Mouse (Mus musculus): ENCODE measurements around the gene Mtif3.
"Not testable (repeated sequence)": the region's sequence is repeated elsewhere in the genome, so short reads cannot be mapped to it uniquely, and the experiment has no call there.

Gene Mtif3

DNA sequence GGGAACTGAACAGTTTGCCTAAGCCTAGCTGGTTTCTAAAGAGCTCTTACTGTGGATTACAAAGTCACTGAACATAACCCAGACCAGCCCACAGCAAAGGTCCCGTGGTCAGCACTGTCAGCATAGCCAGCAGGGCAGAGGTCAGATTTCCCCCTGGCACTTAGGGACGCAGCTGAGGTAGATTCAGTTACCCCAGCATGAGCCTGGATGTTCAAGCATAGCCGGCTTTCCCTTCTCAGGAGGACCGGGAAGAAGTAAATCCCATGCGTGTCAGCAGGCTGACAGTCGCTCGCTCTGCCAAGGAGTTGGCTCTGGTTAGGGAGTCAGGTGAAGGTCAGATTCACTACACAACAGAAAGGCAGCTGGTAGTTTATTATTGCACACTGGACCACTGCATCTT lies 9.0 kb downstream of the Mtif3 start:
- no peak for DNase-seq (ENCODE audit: low read depth, low spot score)

DNA sequence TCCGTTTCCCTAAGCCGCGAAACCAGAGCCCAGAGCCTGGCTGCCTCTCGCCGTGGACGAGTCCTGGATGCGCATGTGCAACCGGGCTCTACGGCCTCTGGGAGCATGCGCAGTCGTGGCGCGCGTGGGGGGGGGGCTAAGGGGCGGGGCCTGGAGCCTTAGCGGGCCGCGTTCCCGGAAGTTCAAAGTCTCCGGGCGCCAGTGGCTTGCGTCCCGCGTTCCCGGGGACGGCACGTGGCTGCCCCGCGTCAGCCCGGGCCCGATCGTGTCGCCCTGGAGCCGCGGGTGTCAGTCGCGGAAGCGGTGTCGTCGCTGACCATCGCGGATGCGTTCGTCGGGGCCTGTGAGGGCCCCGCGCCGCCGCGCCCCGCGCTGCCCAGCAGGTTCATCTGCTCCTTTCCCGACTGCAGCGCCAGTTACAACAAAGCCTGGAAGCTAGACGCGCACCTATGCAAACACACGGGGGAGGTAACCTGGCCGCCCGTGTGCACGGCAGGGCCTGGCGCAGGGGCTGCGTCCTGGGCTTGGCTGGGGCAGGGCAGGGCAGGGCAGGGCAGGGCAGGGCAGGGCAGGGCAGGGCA lies 15.0 kb downstream of the Mtif3 start, which contains the start of gene Gtf3a:
TSS of gene Gtf3a (plus strand) at position 150 of the 581 bp plus-strand sequence.
- DNase-seq (ENCODE audit: low read depth, low spot score), result peak; percentile 91

DNA sequence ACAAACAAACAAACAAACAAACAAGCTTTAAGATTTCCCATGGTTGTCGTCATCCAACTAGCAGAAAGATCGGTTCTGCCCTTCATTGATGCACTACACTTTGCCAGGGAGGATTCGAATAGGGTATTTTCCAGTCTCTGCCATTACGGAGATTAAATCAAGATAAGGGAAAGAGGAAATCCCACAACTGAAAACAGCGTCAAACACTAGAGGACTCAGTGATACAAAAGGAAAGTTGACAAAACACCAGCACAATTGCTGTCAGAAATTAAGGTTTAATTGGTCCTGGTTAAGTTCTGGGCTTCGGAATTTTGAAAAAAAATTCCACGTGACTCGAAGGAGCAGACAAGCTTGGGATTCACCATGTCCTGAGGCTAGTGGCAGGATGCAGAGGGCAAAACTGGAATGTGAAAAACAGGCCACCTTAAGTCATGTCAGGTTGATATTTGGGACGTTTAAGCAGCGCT lies 15.5 kb downstream of the Mtif3 start:
- DNase-seq (ENCODE audit: low read depth, low spot score), result no peak

DNA sequence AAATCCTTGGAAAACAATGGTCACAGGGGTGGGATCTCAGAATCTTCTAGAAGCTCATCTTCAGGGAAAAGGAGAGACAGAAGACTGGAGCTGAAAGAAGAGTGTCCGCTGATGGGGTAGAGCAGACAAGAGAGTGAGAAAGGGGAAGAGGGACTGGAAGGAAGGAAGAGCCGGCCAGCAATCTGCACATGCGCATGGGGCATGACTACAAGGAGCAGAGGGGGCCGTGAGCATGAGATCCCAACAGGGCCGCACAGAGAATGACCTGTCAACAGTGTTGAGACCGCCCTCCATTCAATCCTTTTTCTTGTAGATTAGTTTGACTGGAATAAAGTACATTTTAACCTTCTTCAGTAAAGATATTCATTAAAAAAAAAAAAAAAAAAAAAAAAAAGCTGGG lies 16.1 kb downstream of the Mtif3 start:
- no peak for DNase-seq (ENCODE audit: low read depth, low spot score)

DNA sequence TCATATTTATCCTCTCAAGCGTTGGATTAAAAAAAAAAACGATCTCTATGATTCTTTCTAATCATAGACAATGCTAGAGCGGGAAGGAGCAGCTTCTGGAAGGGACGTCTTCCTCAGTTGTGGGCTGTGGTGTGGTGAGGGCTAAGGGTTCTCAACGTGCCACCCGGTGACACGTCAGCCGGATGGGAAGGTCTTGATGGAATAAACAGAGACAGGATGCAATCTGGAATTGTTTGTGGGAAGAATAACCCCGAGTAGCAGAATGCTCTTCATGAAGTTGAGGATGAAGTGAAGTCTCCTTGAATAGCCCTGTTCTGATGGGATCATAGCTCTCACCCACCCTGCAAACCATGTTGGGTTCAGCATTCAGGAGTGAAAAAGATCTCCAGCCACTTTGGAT lies 16.9 kb downstream of the Mtif3 start:
- DNase-seq (ENCODE audit: low read depth, low spot score), result no peak

DNA sequence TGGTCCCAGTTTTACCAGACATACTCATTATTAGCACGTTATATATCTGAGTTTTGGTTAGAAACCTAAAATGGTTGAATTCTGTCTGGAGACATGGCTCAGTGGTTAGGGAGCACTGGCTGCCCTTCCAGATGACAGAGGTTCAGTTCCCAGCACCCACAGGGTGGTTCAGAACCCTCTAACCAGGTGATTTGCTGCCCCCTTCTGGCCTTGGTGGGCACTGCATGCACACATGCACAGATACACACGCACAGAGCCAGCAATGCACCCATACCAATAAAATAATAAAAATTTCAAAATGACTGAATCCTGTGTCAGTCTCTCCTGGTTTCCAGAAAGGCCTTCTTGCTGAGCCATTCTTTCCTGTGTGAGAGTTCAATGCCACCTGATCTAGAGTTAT lies 19.0 kb downstream of the Mtif3 start:
- no peak for DNase-seq (ENCODE audit: low read depth, low spot score)

DNA sequence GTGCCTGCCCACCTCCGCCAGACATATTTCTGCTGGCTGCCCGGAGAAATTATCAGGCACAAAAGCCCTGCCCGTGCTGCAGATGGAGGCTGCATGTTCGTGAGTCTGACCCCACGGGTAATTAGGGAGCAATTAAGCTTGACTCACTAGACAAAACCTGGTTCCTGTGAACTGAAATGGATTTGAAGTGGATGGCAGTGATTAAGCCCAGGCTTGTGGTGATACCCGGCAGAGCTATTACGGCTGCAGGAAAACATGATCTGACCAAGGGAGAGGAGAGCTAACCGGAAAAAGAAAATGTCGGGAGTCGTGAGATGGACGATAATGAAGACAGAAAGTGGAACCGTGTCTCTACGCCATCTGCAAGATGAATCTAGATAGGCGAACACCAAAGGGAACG lies 20.6 kb downstream of the Mtif3 start:
- DNase-seq (ENCODE audit: low read depth, low spot score), result no peak

DNA sequence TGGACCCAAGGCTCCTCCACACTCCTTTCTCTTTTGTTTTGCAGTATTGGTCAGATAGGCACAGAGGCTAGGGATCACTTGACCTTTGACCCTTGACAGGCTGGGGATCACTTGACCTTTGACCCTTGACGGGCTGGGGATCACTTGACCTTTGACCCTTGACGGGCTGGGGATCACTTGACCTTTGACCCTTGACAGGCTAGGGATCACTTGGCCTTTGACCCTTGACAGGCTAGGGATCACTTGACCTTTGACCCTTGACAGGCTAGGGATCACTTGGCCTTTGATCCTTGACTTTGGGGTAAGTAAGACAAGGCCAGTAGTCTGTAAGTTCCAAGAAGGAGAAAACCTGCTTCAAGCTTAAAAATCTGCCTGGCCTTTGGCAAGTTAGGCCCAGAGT lies 21.7 kb downstream of the Mtif3 start:
- DNase-seq (ENCODE audit: low read depth, low spot score), result peak; percentile 75

DNA sequence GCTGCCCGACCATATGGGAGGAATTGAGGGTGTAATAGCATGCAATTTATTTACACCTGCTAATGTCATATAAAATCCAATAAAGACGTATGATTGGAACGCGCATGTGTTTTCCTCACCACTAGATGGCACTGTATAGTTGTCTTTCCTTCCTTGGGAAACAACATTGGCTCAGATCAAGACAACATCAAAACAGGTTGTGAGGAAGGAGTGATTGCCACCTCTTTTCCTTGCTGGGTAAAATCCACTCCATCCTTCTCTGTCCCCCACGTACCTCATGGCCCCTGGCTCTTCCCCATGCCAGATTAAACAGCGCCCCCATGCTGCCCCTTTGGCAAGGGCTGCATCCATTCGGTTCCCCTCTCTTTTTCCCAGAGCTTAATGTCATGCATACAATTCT lies 23.4 kb downstream of the Mtif3 start:
- DNase-seq (ENCODE audit: low read depth, low spot score), result peak; percentile 55

DNA sequence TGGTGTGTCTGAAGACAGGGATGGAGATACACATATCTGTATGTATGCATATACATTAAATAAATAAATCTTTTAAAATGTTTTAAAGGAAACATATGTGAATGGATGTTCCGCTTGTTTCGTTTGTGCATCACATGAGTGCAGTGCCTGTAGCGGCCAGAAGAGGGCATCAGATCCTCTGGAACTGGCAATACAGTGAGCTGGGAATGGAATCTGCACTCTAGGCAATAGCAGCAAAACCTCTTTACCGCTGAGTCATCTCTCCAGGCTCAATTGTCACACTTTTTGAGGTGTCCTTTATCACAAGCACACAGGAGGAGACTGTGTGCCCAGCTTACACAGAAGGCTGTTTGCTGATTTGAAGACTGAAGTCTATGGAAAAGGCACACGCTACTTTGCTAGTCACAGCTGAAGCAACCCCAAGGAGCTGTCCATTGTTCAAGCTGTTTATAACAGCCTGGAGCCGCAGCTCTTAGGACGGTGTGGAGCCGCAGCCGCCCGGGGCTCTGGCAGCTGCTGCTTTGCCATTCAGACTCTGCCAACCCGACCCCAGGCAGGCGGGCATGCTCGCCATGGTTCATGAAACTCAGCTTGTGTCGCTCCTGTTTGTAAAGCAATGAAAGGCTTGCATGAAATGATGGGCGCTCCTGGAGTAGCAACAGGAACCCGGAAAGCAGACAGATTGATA lies 24.3 kb downstream of the Mtif3 start:
- no peak for DNase-seq (ENCODE audit: low read depth, low spot score)

DNA sequence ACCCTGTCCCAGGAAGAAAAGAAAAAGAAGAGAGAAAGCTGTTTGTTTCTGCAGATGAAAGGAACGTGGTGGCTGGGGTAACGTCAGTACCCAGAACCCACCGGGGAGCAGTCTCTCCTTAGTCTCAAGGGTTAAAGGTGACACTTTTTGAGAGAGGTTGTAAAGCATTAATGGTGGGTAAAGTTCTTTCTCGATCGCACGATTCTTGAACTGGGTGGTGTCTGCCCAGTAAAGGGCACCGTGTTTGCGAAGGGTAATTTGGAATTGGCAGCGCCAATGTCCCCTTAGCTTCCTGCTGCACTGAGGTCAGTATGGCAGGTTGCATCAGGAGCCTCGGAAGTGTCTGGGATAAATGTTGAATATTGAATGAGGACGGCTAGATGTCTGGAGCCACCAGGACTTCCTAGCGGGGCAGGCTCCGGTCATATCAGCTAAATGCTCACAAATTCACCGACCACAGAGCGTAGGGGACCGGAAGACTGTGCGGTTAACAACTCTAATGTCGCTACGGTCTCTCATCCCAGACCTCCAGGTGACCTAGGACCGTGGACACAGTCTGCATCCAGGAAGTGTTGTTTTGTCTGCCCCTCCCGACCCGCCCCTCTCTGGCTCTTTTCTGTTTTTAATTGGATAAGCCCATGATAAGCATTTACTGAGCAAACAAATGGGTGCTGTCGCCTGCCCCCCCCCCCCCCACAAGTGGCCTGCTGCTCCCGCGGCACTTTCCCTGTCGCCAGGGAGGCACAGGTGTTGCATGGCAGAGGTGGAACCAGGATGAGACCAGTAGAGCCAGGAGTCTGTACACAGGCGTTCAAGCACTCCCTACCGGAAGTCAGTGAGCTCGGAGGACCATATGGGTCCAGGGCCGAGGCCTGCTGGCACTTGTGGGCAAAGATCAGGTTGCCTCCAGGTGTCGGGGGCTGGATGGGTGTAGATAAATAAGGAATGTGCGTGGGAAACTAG lies 25.8 kb downstream of the Mtif3 start:
- DNase-seq (ENCODE audit: low read depth, low spot score), result no peak

DNA sequence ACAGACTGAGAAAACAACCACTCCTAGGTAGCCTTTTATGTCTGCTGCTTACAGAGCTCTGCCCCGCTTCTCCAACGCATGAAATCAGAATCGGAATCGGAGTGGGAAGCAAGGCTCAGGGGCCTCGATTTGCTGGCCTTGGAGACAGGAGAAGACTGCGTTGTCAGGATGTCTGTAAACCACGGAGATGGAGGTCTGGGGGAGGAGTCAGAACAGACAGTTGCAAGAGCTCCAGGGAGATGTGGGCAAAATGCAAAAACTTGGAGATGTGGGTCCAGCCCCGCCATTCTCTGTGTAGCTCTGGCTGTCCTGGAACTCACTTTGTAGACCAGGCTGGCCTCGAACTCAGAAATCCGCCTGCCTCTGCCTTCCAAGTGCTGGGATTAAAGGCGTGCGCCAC lies 30.1 kb downstream of the Mtif3 start:
- DNase-seq (ENCODE audit: low read depth, low spot score), result no peak

DNA sequence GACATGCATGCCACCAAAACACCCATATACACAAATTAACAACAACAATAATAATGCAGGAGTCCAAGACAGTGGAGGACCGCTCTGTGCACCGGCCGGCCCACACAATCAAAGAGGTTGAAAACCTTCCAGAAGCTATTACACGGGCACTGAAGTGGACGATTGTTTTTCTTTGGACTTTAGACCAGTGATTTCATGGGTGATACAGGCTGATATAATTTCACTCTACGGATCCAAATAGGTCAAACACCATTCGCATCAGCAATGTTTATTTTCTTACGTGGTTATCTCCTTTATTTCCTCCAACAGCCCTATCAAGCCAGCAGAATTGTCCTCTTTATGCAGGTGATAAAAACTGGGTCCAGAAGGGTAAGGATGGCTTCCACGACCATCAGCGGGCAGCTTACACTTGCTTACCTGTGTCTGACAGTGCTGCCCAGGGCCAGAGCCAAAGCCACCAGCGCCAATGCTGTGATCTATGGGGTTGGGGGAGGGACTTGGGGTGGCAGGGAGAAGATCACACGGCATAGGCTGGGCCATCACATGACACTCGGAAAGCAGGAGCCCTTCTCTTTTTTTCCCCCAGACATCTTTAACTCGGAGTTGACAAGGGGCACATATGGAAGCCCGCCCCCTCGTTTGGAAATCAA lies 31.6 kb downstream of the Mtif3 start:
- no peak for DNase-seq (ENCODE audit: low read depth, low spot score)

DNA sequence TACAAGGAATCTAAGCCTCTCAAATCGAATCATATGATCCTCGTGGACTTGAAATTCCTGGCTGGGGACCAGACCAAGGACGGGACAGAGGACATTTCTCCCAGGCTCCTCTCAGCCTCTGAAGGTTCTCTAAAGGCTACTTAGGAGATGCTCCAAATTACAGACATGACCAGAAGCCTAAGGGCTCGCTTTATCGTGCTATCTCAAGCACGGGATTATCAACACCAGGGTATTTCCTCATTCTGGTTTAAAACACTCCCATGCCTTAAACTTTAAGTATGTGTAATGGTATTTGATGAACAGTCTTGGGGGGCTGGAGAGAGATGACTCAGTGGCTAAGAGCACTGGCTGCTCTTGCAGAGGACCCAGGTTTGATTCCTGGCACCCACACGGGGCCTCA lies 32.2 kb downstream of the Mtif3 start:
- no peak for DNase-seq (ENCODE audit: low read depth, low spot score)

DNA sequence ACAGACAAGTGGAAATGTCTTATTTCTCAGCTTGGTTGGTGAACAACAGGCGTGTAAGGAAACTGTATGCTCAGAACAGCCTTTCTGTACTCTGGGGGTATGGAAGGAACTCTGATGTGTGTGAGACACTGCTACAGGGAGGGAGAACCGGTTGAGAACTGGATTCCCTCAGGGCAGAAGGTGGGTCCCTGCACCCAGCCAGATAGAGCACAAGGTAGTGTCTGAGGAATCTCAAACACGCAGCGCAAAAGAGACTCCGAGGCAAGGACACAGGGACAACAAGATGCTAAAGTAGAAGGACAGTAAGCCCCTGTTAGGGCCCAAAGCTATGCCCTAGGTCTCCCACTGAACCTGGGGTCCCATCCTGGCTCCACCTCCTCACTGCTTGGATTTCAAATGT lies 36.9 kb downstream of the Mtif3 start:
- DNase-seq (ENCODE audit: low read depth, low spot score), result no peak

DNA sequence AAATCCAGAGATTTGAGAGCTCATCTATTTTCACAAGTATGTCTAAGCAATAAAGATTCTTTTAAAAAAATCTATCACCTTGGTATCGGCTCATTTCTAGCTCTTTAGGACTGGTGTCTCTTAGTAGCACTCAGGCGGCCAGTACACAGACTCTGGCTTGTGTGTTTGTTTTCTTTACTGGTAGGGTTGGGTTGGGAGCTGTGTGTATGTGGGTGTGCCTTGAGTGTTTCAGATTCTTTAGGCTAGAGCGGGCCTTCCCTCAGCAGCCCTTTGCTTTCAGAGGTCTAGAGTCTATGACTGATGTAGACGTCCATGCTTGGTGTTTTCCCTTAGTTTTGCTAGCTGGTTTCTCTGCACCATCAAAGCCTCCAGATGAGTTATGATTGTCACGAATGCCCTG lies 40.1 kb downstream of the Mtif3 start:
- DNase-seq (ENCODE audit: low read depth, low spot score), result no peak

DNA sequence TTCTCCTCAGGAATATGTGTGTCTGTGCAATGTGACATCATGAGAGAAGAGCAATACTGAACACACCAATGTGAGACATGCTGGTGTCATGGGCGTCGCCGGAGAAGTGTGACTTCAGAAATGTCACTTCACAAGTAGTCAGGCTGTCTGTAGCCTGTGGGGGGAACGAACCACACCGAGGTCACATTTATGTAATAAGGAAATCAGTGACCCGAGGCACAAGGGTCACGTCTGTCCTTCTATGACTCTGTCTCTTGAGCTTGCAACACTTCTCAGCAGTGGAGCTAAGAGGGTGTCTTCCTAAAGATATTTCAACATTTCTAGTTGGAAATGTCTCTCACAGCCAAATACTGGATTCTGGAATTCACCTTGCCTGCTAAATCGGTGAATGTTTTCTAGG lies 42.4 kb downstream of the Mtif3 start:
- no peak for DNase-seq (ENCODE audit: low read depth, low spot score)

DNA sequence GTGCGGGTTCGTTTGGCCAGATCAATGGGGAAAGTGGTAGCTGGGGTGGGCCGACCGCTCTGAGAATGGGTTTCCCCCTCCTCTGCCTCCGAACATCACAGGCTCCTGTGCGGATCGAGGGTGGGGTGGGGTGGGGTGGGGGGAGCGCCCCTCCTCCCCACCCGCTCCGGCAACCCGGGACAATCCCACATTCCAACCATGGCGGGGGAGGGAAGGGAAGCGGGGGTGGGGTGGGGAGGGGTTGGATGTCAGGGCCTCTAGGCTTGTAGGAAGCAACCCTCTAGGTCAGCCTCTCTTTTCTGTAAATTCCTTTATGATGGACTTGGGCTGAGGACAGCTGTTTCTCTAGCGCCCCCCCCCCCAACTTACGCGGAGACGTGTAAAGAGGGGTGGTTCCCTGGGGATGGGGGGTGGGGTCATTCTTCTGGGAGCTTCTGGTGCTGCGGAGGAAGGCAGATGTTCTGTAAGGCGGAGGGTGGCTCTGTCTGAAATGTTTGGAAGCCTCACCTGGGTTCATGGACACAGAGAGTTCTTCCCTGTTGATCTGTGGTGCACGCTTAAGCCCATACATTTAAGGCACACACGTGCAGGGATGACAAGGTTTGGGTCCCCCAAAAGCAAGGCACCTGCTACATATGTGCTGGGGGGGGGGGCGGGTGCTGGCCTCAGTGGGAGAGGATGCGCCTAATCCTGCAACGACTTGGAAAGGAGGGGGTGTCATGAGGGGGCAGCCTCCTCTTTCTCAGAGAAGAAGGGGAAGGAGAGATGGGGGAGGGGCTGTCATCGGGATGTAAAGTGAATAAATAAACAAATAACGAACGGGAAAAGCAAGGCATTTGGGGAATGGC lies 43.1 kb downstream of the Mtif3 start:
- peak; percentile 44 for DNase-seq (ENCODE audit: low read depth, low spot score)

DNA sequence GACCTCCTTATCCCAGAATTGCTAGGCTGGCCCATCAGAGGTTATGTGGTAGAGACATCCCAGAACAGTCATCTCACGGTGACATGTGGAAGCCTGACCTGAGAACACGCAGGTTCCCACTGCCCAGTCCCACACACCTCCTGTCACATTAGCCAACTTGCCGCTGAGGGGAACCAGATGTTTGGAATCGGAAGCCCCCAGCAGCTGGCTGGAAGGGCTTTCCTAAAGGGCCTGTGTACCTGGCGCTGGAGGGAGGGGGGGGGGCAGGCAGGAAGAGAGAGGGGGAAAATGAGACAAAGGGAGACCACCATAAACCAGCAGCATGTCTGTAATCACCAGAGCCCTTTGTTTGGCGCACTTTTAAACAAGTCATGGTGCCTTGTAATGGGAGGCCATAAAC lies 43.7 kb downstream of the Mtif3 start:
- DNase-seq (ENCODE audit: low read depth, low spot score), result peak; percentile 34

DNA sequence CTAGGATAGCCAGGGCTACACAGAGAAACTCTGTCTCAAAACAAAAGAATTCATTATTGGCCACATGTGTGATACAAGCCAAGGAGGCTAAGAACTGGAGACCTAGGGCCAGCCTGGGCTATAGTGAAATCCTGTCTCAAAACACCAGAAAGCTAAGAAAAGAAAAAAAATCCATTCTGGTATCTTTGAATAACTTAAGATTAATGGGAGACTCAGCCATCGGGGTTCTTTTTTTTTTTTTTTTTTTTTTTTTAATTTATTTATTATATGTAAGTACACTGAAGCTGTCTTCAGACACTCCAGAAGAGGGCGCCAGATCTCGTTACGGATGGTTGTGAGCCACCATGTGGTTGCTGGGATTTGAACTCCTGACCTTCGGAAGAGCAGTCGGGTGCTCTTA lies 46.2 kb downstream of the Mtif3 start:
- not testable (repeated sequence) for DNase-seq (ENCODE audit: low read depth, low spot score)

DNA sequence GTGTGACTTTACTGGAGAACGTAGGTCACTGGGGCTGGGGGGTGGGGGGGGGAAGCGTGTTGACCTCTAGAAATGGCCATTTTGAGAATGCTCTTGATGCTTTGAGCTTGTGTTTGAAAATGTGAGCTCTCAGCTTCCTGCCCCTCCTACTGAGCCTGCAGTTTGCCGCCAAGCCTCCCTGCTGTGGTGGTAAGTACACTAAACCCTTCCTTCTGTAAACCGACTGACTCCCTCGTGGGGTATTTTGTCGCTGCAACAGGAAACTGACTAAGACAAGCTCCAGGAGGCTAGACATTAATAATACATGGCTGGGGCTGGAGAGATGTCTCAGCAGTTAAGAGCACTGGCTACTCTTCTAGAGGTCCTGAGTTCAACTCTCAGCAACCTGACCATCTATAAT lies 46.8 kb downstream of the Mtif3 start:
- DNase-seq (ENCODE audit: low read depth, low spot score), result no peak

Measured in mesoderm, embryonic 11.5 days (tissue).